Mouse (Mus musculus) CH12F3 (cell line): ENCODE data around the gene Rdh13.

Experiments
- in situ Hi-C: fragments of 300-500 bp; cut with MboI; formaldehyde crosslinking; loops from 2 replicates; pipeline ENCODE4 v1.14.3; 2020; ENCODE audit warnings: low sequenced_read_pairs

The Rdh13 gene

GRCm38 (mm10) chr7:4445216-4445791, at the start of gene Rdh13:
Rdh13 (minus strand) TSS chr7:4445649.
- in situ Hi-C loops, result no loop called here

- in situ Hi-C loops, result no loop called here
Observed at GRCm38 (mm10) chr7:4493991-4494390, 48.5 kb upstream of the Rdh13 start.

DNA sequence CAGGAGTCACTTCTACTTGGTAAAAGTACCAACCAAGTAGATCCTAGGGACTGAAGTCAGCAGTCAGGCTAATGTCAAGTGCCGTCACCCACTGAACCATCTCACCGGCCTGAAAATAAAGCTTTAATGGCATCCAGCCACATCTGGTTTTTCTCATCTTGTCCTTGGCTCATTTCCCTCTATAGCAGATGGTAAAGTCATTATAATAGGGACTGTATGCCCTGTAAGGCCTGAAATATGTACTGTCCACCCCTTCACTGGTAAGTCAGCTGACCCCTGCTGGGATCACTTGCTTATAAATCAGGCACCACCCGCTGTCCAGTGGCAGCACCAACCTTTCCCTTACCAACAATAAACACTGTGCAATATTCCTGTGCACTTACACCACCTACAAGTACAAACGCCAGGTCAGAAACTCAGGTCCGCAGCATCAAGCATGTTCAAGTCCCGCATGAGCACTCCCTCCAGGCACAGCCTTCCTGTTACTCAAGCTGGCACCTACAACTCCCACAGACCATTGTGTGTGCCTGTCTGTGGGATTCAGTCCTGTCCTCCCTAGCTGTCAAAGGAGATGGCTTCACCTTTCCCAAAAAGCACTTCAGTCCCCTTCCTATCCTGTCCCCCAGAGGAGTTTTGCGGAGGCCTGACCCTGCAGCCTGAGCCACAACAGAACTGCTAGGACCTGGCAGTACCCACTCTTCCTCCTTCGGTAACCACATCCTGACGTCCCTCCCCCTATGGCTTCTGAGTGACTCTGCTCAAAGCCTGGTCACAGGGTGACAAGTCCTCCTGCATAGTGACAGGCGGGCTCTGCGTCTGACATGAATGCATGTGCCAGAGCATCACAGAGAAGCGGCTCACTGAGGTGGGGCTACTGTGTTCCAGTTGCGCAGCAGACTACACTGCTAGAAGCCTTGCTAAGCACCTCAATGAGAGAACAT, 47.1 kb upstream of the Rdh13 start:
- in situ Hi-C loops, result no loop called here

DNA sequence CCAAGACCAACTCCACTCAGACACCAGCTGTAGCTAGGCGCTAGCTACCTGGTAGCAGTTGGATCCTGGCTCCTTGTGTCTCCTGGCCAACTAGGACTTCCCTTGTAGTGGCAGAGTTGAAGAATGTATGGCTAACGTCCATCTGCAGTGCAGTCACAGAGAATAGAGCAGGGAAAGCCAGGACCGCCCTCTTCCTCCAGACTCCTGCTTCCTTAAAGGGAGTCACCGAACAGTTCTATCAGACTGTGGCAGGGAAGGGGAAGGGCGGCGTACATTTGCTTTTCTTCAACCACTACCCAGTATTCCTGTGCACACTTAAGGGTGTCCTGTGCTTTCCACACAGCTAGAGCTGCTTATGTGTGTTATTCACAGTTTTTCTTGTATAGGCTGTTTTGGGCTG, 45.9 kb upstream of the Rdh13 start:
- in situ Hi-C loops, result no loop called here

DNA sequence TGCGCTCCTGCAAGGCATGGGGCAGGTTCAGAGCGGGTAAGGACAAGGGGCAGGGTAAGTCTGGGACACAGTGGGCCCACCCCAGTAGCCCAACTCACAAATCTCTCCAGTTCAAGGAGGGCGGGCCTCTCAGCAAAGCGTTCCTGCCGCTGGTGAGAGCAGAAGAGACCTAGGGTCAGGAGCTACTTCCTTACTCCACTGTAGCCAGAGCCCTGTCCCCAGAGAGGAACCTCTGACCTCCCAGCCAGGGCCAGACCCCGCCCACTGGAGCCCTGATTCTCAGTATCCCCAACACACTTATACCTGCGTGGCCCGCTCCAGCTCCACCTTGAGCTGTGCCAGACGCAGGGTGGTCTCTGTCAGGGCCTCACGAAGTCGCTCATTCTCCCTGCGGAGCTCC, 36.8 kb upstream of the Rdh13 start:
- in situ Hi-C loops, result no loop called here

DNA sequence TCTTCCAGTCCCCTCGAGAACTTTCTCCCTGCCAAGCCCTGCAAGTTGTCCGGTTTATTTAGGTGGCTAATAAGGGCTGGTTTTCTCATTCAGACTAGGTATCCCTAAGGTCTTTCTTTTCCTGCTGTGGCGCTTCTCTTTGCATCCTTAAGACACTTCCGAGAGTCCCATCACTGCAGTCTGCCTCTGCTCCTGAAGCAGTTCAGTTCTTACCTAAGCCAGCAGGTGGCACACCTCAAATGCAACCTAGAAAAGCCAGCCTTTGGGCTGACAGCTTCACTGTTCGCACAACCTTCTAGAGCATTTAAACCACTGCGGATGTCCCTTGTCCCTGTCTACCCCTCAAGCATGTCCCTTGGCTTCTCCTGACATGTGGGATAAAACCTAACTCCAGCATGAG, 34.2 kb upstream of the Rdh13 start:
- in situ Hi-C loops, result no loop called here

DNA sequence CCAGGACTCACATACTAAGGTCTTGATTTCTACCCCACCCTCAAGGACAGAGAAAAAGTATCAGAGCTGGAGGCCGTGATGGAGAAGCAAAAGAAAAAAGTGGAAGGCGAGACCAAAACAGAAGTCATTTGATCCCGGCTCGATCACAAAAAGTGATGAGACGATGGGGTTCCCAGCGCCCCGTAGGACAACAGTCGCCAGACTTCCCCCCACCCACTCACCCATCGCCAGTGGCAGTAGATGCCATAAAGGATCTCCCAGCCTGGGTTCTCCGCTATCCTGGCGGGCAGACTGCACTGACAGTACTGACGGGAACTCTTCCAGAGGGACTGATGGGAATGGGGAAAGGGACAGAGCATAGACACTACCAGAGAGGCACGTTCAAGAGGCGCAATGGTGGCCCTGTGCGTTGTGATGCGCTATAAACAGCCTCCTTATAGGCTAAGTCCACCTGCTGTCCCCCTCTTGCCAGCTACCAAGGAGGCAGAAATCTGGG, 33.4 kb upstream of the Rdh13 start:
- in situ Hi-C loops, result no loop called here

DNA sequence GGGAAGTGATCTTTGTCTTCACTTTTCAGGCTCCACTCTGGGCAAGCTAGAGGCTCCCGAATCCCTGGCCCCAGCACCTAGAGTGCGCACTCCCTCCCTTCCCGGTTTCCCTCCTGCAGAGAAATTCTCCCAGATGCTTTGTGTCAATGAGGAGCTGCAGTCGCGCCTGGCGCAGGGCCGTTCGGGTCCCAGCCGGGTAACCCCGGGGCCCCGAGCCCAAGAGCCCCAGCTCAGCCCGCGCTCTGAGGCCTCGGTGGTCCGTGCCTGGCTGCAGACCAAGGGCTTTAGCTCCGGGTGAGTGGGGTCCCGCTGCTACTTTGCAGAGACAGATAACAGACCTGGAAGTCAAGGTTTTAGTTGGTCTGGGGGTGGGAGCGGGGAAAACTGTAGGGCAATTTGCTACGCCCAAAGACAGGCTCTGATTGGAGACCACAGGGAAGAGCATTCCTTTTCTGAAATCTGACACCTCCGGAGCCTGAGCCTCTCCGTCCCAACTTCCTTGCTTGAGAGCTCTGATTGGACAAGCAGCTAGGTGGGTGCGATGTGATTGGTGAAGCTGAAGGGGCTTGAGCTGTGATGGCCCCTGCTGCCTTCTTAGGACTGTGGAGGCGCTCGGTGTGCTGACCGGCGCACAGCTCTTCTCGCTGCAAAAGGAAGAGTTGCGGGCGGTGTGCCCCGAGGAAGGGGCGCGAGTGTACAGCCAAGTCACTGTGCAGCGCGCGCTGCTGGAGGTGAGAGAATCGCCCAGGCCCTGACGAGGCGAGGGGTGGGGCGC, 32.8 kb upstream of the Rdh13 start:
- in situ Hi-C loops, result no loop called here

GRCm38 (mm10) chr7:4473940-4474339, 28.5 kb upstream of the Rdh13 start:
- in situ Hi-C loops, result no loop called here

GRCm38 (mm10) chr7:4471179-4471555, 25.7 kb upstream of the Rdh13 start:
- in situ Hi-C loops, result no loop called here

DNA sequence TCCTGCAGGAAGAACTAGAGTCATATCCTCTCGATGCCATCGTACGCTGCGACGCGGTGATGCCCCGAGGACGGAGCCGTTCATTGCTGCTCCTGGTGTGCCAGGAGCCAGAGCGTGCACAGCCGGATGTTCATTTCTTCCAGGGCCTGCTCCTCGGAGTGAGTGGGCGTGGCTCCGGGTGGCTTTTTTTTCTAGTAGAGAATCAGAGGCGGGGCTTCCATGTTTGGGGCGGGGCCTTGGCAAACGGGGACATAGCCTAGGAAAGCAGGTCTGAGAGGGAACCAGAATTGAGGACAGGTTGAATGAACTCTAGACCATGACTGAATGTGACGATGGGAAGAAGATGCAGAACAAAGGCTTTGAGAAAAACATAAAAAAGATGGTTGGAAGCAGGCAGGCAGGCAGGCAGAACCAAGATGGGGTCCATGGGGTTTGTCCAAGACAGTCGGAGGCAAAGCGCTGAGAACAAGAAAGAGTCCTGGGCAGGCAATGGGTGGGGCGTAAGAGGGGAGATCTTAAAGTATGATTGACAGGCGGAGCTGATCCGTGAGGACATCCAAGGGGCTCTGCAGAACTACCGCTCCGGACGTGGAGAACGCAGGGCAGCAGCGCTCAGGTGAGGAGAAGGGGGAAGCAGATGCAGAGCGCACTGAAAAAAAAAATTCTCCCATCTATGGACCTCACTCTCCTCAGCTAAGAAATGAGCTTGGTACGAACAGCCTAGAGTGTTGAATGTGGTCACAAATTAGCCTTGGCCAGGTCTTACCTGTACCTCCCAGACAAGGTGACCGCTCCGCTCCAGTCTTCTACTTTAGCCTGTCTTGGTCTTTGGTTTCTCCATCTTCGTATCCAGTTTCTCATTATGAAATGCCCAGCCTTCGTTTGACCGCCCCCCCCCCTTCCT, 25.1 kb upstream of the Rdh13 start:
- in situ Hi-C loops, result no loop called here

DNA sequence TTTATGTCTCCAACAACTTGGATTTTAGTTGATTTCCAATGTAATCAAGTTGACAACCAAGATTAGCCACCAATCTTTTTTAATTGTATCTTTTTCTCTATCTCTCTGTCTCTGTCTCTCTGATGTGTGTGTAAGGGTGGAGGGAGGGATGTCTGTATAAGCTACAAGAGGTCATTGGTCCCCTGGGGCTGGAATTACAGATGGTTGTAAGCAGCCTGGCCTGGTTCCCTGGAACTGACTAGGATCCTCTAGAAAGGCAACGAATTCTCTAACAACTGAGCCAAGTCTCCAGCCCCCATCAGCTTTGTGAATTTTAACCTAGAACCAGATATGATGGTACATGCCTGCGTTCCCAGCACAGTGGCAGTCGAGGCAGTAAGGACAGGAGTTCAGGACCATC, 22.4 kb upstream of the Rdh13 start:
- in situ Hi-C loops, result no loop called here

DNA sequence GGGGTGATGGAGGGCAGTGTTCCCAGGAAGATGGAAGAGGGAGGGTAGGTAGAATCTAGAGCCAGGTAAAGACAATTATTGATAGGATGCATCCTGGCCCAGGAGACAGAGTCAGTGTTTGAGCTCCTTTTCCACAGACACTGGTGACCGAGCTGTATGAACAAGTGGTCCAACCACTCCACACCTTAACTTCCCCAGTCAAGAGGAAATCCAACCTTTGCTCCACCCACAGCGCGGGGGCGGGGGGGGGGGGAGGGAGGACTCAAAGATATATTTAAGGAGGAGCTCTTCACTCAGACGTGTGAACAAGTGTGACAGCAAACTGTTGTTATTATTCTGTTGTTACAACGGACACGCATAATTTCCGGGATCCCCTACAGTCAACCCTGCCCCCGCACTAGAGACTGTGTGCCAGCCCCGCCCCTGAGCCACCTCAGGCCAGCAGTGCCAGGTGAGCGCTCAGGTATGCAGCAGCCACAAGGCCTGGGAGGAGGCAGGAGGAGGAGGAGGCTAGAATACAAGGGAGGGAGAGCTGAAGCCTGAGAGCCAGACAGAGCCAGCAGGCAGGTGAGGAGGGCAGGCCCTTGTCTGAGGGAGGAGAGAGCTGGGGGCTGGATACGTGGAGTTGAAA, 18.9 kb upstream of the Rdh13 start:
- in situ Hi-C loops, result no loop called here

DNA sequence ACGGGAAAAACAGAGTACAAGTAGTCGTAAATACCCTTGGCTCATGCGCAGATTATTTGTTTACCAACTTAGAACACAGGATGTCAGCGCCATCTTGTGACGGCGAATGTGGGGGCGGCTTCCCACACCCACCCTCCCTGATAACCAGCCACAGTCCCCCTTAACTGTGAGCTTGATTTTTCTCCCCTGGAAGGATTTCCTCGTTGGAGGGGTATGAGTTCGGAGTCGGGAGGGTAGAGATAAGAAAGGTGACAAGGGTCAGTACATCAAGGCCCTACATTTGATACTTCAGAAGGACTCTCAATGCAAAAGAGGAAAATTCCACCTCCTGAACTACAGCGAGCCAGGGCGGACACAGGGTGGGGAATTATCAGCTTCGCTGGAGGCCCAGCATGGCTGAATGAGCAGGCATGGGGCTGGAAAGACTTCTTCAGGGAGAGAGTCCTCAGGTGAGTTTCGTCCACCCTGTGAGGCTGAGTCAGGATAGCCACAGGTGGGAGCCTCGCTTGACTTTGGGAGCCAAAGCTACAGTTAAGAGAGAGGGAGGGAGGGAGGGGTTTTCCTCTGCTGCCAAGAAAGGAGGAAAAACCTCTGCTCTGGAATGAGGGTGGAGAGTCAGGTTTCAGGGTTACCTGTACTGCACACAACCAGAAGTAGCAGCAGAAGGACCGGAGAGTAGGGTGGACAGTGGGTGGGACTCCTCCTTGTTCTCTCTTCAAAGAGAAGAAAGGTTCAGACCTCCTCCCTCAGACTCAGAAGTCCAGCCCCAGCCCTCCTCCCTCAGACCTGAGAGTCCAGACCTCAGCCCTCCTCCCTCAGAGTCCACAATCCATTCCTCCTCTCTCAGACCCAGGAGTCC, 15.4 kb upstream of the Rdh13 start, which contains the start of gene Eps8l1:
Gene Eps8l1 (plus strand): TSS at position 99 of the 859 bp plus-strand sequence.
- in situ Hi-C loops, result no loop called here

DNA sequence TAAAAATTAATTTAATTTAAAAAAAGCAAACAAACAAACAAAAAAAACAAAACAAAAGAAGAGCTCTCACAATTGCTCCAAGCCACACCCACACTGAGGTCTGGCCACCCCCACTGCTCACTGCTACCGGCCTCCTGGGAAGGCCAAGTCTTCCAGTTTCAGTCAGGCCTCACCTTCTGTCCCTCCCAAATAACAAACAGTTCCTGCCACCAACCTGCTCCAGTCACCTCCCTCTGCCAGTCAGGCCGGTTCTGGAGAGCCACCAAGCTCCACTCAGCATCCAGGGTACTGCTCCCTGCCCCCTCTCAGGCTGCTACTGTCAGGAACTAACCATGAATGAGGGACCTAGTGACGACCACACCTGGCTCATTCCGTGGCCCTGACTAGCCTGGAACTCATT, 7.2 kb upstream of the Rdh13 start:
- in situ Hi-C loops, result no loop called here

- in situ Hi-C loops, result no loop called here
Observed at GRCm38 (mm10) chr7:4449211-4449610, 3.8 kb upstream of the Rdh13 start.

DNA sequence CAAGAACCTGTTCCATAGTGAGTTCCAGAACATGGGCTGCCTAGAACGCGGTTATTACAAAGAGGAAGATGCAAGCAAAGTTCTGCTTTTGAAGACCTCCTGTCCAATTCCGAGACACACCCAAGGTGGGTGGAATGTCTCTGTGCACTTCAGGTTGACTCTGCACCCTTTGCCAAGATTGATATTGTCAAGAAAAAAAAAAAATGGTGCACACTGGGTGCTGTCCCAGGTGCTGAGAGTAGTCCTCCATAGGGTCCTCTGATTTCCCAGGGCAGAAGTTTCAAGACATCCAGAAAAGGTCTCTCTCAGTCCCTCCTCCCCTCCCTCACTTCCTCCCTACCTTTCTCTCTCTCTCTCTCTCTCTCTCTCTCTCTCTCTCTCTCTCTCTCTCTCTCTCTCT, 3.0 kb upstream of the Rdh13 start:
- in situ Hi-C loops, result no loop called here

GRCm38 (mm10) chr7:4447138-4447537, 1.7 kb upstream of the Rdh13 start:
- in situ Hi-C loops, result no loop called here

DNA sequence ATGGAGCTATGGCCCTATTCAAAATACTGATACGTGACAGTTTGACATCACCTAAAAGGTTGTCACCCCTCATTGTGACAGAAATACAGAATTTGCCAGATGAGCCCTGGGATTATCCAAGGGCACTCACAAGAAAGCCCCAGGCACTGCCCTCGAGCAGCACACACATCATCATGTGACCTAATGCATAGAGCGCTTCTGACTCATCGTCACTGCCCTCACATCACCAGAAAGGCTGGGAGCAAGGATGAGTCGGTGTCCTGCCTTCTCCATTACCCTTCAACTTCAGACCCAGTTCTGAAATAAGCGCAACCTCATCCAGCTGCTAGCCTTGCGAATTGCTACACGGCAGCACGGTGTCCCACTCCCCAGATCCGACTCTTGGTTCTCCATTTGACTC, 4.9 kb downstream of the Rdh13 start:
- in situ Hi-C loops, result no loop called here
